Mouse (Mus musculus) lung, adult 2 months (tissue): Measurements from ENCODE around the gene Rsf1. TPM values are rescaled to one million over a fixed set of nuclear protein-coding genes. Genes with fewer than 3 reads are reported as not detected.

Experiments used
- DNase-seq: peaks from one replicate; pipeline ENCODE4 v3.0.0; 2022
- H3K4me1 ChIP-seq: fragments of 200-500 bp; 2 replicates; pipeline ENCODE4 v1.6.1; 2011; ENCODE audit warnings: low read length; ENCODE audit not compliant: control insufficient read depth, insufficient read depth
- H3K4me3 ChIP-seq: fragments of 200-500 bp; replicated peaks from 2 replicates; pipeline ENCODE3; 2011; ENCODE audit warnings: low read depth, mild to moderate bottlenecking, control low read depth, low read length; ENCODE audit errors: extremely low read depth
- CTCF ChIP-seq: fragments of 200-500 bp; IDR thresholded peaks from 2 replicates; pipeline ENCODE4 v1.5.1; 2011; ENCODE audit warnings: mild to moderate bottlenecking, low read length, control low read depth; ENCODE audit not compliant: insufficient read depth
- POLR2A ChIP-seq: fragments of 200-500 bp; IDR thresholded peaks from 2 replicates; pipeline ENCODE4 v1.6.1; 2011; ENCODE audit warnings: low read depth, mild to moderate bottlenecking, control low read depth, low read length, borderline replicate concordance; ENCODE audit errors: extremely low read depth
- WGBS: fragments of 180-500 bp; shearing (Covaris S2); methylation state at CpG from one replicate; pipeline ENCODE4 v1.1.7; 2018; 5-methylcytosine and 5-hydroxymethylcytosine counted together
- polyA plus RNA-seq: library from polyadenylated mRNA; depleted of rRNA; stranded (reverse); fragments of >200 nt; gene quantifications from 2 replicates; pipeline ENCODE4 v1.2.3, GENCODE M21; 2012

The Rsf1 gene
- polyA plus RNA-seq, 1 experiment = 3.2 TPM

- WGBS = 24% methylated on average over 8 of the region's 8 CpGs
- no peak for TF ChIP-seq POLR2A
- no peak for TF ChIP-seq CTCF
- no peaks in the 10 kb centered on the region for H3K4me1 ChIP-seq
- H3K4me3 ChIP-seq = peak overlapping the region; percentile 67
- DNase-seq = peak; percentile 40
Observed at GRCm38 (mm10) chr7:97578361-97579066, 1.2 kb upstream of the Rsf1 start.

GRCm38 (mm10) chr7:97579976-97580842 is 520 bp downstream of the Rsf1 start:
- DNase-seq = peak; percentile 66
- WGBS = under 1% methylated on average over 65 of the region's 65 CpGs
- peaks cover 3% of the 10 kb centered on the region for H3K4me1 ChIP-seq
- H3K4me3 ChIP-seq = peak overlapping the region; percentile 86
- TF ChIP-seq POLR2A (no peak), CTCF (no peak)

DNA sequence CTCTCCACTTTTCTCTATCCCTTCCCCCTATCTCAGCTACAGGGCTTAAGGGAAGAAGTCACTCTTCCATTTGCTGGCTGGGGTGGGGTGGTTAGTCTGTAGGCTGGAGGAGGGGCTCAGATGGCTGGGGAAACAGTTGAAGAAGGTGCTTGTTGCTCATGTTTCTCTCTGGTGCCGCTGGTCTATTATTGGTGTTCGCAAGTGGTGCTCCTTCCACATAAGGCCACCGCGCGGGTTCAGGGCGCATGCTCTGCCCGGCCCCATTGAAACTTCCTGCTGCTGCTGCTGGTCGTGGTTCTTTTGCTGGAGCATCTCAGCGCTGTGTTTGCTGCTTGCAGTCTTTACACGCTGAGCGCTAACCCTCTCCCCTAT is 1.1 kb downstream of the Rsf1 start:
- peaks cover 3% of the 10 kb centered on the region for H3K4me1 ChIP-seq
- WGBS = under 1% methylated on average over 11 of the region's 11 CpGs
- TF ChIP-seq CTCF (0 out of 2 replicates have a peak, but pooled peaks have one; percentile 2), POLR2A (peak; percentile 71; the same call in 1 of the 2 replicates)
- peak overlapping the region; percentile 86 for H3K4me3 ChIP-seq
- DNase-seq = peak; percentile 80

DNA sequence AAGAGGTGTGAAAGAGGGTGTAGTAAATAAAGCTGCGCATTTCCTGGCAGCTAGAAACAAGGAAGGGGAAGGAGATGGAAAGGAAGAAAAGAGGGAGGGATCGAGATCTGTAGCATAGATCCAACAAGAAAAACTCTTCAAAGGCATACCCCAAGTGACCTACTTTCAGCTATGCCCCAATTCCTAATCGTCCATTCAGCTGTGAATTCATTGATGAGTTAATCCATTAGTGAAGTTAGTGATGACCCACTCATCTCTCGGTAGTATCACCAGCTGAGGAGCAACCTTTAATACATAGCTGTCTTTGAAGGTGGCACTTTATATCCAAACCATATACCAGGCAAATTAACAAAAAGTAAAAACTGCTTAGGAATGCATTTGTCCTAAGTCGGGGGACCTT is 8.8 kb downstream of the Rsf1 start:
- WGBS = 81% methylated on average over 5 of the region's 5 CpGs
- H3K4me1 ChIP-seq = peaks cover 15% of the 10 kb centered on the region
- TF ChIP-seq CTCF = no peak
- no peak for TF ChIP-seq POLR2A
- DNase-seq = no peak
- H3K4me3 ChIP-seq = no peak overlapping the region

GRCm38 (mm10) chr7:97590488-97590887 is 10.8 kb downstream of the Rsf1 start:
- no peak for DNase-seq
- peaks cover 12% of the 10 kb centered on the region for H3K4me1 ChIP-seq
- TF ChIP-seq CTCF (no peak), POLR2A (no peak)
- 44% methylated on average over 3 of the region's 3 CpGs for whole genome bisulfite sequencing
- H3K4me3 ChIP-seq = no peak overlapping the region

DNA sequence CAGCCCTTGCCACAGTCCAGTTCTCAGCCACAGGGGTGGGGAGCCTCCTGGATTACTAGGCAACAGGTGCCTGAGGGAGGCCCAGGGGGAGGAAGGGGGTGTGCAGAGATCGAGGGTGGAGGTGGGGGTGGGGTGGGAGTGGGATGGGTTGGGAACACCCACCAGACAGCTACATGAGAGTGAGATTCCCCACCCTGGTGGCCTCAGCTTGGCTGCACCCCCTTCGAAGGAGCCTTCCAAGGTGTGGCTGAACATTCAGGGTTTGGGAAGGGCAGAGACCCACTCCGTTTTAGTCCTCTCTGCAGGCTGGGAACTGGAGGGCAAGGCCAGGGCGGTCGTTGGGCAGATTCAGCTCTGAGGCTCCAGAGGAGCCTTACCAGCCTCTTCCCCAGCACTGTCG is 11.6 kb downstream of the Rsf1 start:
- WGBS = 77% methylated on average over 6 of the region's 6 CpGs
- TF ChIP-seq POLR2A = no peak
- no peak for TF ChIP-seq CTCF
- peaks cover 12% of the 10 kb centered on the region for H3K4me1 ChIP-seq

DNA sequence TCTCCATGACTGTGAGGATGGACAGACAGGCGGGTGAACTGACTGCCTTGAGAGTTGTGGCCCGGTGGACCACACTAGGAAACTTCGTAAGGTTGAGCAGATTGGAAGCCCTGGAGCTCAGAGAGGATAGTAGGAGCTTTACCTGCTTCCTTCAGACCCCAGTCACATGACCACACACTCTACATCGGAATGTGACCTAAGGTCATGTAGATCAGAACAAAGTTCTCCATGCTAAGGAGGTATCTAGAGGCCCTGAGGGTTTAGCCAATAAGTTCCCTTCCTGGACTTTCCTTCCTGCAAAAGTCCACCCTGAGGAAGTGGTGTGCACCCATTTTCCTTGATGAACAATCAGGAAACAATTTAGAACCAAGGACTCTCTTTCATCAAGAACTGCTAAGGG is 12.7 kb downstream of the Rsf1 start:
- H3K4me1 ChIP-seq = peaks cover 12% of the 10 kb centered on the region
- TF ChIP-seq POLR2A = no peak
- no peak for TF ChIP-seq CTCF
- 90% methylated on average over 4 of the region's 4 CpGs for WGBS
- no peak for DNase-seq
- no peak overlapping the region for H3K4me3 ChIP-seq

More for the DNA sequence above, 11.6 kb downstream of the Rsf1 start:
- DNase-seq = no peak
- no peak overlapping the region for H3K4me3 ChIP-seq

DNA sequence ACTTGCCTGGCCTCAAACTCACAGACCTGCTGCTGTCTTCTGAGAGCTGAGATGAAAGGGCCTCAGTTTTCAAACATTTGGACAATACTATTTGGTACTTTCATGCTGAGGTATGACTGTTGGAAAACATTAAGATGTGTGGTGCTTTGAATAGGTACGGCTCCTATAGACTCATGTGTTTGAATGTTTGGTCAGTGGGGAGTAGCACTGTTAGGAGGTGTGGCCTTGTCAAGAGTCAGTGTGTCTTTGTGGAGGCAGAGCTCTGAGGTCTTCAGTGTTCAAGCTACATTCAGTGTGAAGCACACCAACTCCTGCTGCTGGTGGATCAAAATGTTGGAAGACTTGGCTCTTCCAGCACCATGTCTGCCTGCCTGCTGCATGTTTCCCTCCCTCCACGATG is 13.8 kb downstream of the Rsf1 start:
- H3K4me1 ChIP-seq = peaks cover 10% of the 10 kb centered on the region
- no peak for DNase-seq
- WGBS = 67% methylated on average over 2 of the region's 2 CpGs
- TF ChIP-seq POLR2A = no peak
- TF ChIP-seq CTCF = no peak
- H3K4me3 ChIP-seq = no peak overlapping the region

DNA sequence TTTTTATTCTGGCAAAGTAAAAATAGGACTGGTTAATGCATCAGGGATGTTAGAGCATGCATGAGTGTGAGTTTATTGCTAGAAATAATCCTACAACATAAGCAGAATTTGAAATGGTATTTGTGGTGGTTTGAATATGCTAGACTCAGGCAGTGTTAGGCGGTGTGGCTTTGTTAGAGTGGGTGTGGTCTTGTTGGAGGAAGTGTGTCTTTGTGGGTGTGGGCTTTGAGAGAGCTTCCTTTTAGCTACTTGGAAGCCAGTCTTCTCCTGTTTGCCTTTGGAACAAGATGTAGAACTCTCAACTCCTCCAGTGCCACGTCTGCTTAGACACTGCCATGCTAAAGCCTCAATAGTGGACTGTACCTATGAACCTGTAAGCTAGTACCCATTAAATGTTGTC is 18.9 kb downstream of the Rsf1 start:
- TF ChIP-seq POLR2A (no peak), CTCF (no peak)
- Histone ChIP-seq H3K4me3 (no peak overlapping the region), H3K4me1 (peaks cover 3% of the 10 kb centered on the region)
- 58% methylated on average over 2 of the region's 2 CpGs for WGBS
- DNase-seq = no peak

DNA sequence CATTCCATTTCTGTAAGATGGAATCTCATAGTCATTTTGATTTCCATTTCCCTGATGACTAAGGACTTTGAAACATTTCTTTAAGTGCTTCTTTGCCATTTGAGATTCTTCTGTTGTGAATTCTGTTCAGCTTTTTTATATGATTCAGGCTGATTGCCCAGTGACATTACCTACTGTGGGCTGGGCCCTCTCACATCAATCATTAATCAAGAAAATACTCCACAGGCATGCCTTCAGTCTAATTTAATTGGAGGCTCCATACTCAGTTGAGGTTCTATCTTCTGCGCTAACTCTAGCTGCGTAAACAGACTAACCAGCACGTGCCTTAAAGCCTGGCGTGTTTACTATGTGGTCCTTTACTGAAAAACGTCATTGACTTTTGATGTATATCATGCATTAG is 41.7 kb downstream of the Rsf1 start:
- no peaks in the 10 kb centered on the region; the same call in 1 of the 2 replicates for H3K4me1 ChIP-seq
- no peak for DNase-seq
- H3K4me3 ChIP-seq = no peak overlapping the region
- 84% methylated on average over 5 of the region's 5 CpGs for WGBS
- no peak for TF ChIP-seq CTCF
- no peak for TF ChIP-seq POLR2A
